ENCODE assay signal across 20 mouse cellular contexts in the genomic region with DNA sequence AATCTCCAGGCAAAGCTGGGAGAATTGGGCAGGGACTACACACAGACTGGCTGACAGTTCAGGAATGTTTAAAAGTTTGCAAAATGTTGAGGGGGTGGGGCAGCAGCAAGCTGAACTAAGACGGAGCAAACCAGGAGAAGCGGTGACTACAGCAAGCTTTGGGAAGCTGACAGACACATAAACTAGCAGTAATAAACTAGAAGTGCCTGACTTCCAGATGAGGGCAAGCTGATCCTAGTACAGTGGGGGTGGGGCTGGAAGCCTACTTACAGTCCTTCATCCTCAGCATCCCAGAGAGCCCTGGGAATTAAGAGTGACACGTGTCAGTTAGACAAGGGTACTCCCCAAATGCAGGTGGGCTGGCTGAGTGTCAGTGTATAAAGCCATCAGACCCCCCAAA.
DNase-seq lines count a peak whose midpoint lies in the region; ATAC-seq and TF ChIP-seq lines count a peak whose summit lies in the region.
"Had no signal": no experiment of that assay in that cellular context is flagged by ENCODE, and none has a peak within 500 bp of the region (broad histone marks: within the 10 kb centered on the region; RNA-seq: fewer than 3 reads in every experiment).

No protein-coding gene starts in this region.

- DNase-seq in gastrocnemius, adult 2 months: peak; percentile 34
- no peak for DNase-seq in gastrocnemius, postnatal 10 days
- peak; percentile 31 for DNase-seq in kidney, postnatal 14 days
- no peak for DNase-seq in kidney, adult 8-10 months
- peak; percentile 24 for DNase-seq in ZHBTc4 (ENCODE audit: low read depth, low spot score)
- peak; percentile 33 for DNase-seq in limb, embryonic 10.5 days (ENCODE audit: low spot score)
- no peak for DNase-seq in cerebellum, adult 18-20 months
- DNase-seq: cerebellum, adult 2 months; cerebellum, postnatal 25 days; layer of hippocampus, adult 9-11 months; liver, postnatal 0 days; midbrain, embryonic 14.5 days; right cerebral cortex, postnatal 14 days had no signal

- H3K9me3 ChIP-seq in limb, embryonic 10.5 days (replicated peaks): no peaks in the 10 kb centered on the region
- H3K9me3 ChIP-seq in hindbrain, embryonic 12.5 days (replicated peaks): no peaks in the 10 kb centered on the region
- H3K9me3 ChIP-seq: embryonic facial prominence, embryonic 15.5 days; forebrain, embryonic 15.5 days; hindbrain, embryonic 13.5 days; megakaryocyte, embryonic 14.5 days had no signal

- peak overlapping the region; percentile 94 for H3K27ac ChIP-seq in gastrocnemius, adult 2 months
- H3K27ac ChIP-seq in limb, embryonic 10.5 days: peak overlapping the region; percentile 58
- H3K27ac ChIP-seq in hindbrain, embryonic 12.5 days: no peak overlapping the region
- H3K27ac ChIP-seq: embryonic facial prominence, embryonic 15.5 days; forebrain, embryonic 15.5 days; hindbrain, embryonic 13.5 days; stomach, postnatal 0 days had no signal

- WGBS in limb, embryonic 10.5 days: 28% methylated on average over 3 of the region's 3 CpGs
- 56% methylated on average over 3 of the region's 3 CpGs for WGBS in hindbrain, embryonic 12.5 days

- H3K27me3 ChIP-seq in limb, embryonic 10.5 days (ENCODE audit: low read depth, poor library complexity, severe bottlenecking): peaks cover 7% of the 10 kb centered on the region; the same call in 1 of the 2 replicates
- H3K27me3 ChIP-seq in hindbrain, embryonic 12.5 days: 0 out of 2 replicates have a peak, but pooled peaks cover 6% of the 10 kb centered on the region
- H3K27me3 ChIP-seq: embryonic facial prominence, embryonic 15.5 days; forebrain, embryonic 15.5 days had no signal

- ATAC-seq in hindbrain, embryonic 12.5 days (ENCODE audit: low FRiP score): no peak
- ATAC-seq: forebrain, embryonic 15.5 days; liver, postnatal 0 days had no signal

- intact Hi-C loops in gastrocnemius, adult 2 months (cut with DNase I): no loop called here

- H3K36me3 ChIP-seq in limb, embryonic 10.5 days: no peaks in the 10 kb centered on the region
- H3K36me3 ChIP-seq in hindbrain, embryonic 12.5 days: no peaks in the 10 kb centered on the region
- H3K36me3 ChIP-seq: embryonic facial prominence, embryonic 15.5 days; forebrain, embryonic 15.5 days; hindbrain, embryonic 13.5 days had no signal

- peak overlapping the region; percentile 77 for H3K4me3 ChIP-seq in gastrocnemius, adult 2 months
- H3K4me3 ChIP-seq in limb, embryonic 10.5 days: no peak overlapping the region
- no peak overlapping the region for H3K4me3 ChIP-seq in hindbrain, embryonic 12.5 days
- H3K4me3 ChIP-seq: embryonic facial prominence, embryonic 15.5 days; forebrain, embryonic 15.5 days; hindbrain, embryonic 13.5 days; megakaryocyte, embryonic 14.5 days had no signal

- peaks cover 58% of the 10 kb centered on the region for H3K4me1 ChIP-seq in limb, embryonic 10.5 days
- peaks cover 16% of the 10 kb centered on the region for H3K4me1 ChIP-seq in hindbrain, embryonic 12.5 days

- no peak for TF ChIP-seq CTCF in gastrocnemius, adult 2 months (IDR thresholded peaks at IDR 0.05)

- no peak overlapping the region for H3K4me2 ChIP-seq in hindbrain, embryonic 12.5 days (replicated peaks)
- H3K4me2 ChIP-seq: embryonic facial prominence, embryonic 15.5 days; forebrain, embryonic 15.5 days; hindbrain, embryonic 13.5 days; liver, embryonic 11.5 days had no signal

- no peak overlapping the region for H3K9ac ChIP-seq in hindbrain, embryonic 12.5 days
- H3K9ac ChIP-seq: embryonic facial prominence, embryonic 15.5 days; forebrain, embryonic 15.5 days; hindbrain, embryonic 13.5 days; liver, postnatal 0 days had no signal

Comparison
In these comparisons a context has a peak if more than half of its experiments do, and no peak if none do; other contexts are left out.
1. DNase-seq: peak in gastrocnemius, adult 2 months (single experiment), kidney, postnatal 14 days (single experiment), ZHBTc4 (single experiment) and limb, embryonic 10.5 days (single experiment); none in gastrocnemius, postnatal 10 days (single experiment), kidney, adult 8-10 months (0 of 2) and cerebellum, adult 18-20 months (0 of 2).